Mouse (Mus musculus) testis, adult 2 months (tissue): ENCODE measurements around the gene Mrps10.
A peak's percentile ranks its signal among the peaks of the same experiment; 100 is the strongest.

Experiments
- CTCF ChIP-seq: fragments of 200-500 bp; IDR thresholded peaks from 2 replicates; pipeline ENCODE4 v1.5.1; 2012; ENCODE audit warnings: low read depth, mild to moderate bottlenecking, inconsistent platforms, low read length, moderate library complexity; ENCODE audit not compliant: control insufficient read depth, insufficient read depth, insufficient replicate concordance
- POLR2A ChIP-seq: fragments of 200-500 bp; IDR thresholded peaks from 2 replicates; pipeline ENCODE4 v1.6.1; 2012; ENCODE audit warnings: low read depth, mild to moderate bottlenecking, inconsistent platforms, low read length, moderate library complexity; ENCODE audit not compliant: control insufficient read depth

DNA sequence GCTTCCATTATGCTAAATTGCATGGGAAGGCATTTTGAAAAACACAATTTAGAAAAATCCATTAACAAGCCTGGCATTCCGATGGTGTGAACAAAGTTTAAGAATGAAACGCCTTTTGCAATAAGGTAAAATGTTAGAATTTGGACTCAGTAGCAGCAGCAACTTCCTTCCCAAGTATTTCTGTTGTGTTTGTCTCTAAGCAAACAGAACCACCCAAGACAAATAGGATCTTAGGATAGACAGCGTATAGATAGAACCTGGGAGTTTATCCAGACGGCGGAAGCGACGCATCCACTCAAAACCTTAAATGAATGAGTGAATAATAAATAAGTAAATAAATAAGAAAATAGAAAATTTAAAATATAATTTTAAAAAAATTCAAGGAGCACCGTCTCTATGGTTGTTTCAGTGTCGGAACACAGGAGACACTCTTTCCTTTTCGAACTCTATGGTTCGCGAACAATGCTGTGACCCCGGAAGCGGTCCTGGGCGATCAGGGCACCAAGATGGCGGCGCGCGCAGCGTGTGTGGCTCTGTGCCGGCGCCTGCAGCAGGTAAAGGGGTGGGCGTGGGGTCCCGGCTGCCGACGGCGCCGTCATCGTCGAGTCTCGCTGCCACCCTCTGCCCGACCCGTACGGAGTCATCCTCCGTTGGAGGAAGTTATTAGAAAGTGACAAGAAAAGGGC lies at the start of gene Mrps10:
- peak; percentile 86 for TF ChIP-seq POLR2A
- no peak for TF ChIP-seq CTCF
